Mouse (Mus musculus) cerebellum, adult 2 months (tissue): ENCODE measurements around the gene Cdh23.

ENCODE experiments used
- CTCF ChIP-seq: fragments of 200-500 bp; IDR thresholded peaks from 2 replicates; pipeline ENCODE4 v1.5.1; 2011; ENCODE audit warnings: low read depth, mild to moderate bottlenecking, control low read depth, low read length, moderate library complexity, borderline replicate concordance; ENCODE audit not compliant: insufficient read depth
- POLR2A ChIP-seq: fragments of 200-500 bp; IDR thresholded peaks from 2 replicates; pipeline ENCODE4 v1.6.1; 2011; ENCODE audit warnings: low read length, control low read depth, borderline replicate concordance; ENCODE audit not compliant: insufficient read depth

GRCm38 (mm10) chr10:60742942-60743341 lies 46.7 kb upstream of the Cdh23 start:
- TF ChIP-seq POLR2A (no peak), CTCF (no peak)
